Mouse (Mus musculus): Measurements from ENCODE around the gene Slc25a22. TPM values are rescaled to one million over a fixed set of nuclear protein-coding genes. Genes with fewer than 3 reads are reported as not detected.

The Slc25a22 gene
- polyA plus RNA-seq, 1 experiment from 2014 or later, result 58.2 TPM

- WGBS, result 57% methylated on average over 9 of the region's 9 CpGs
- Histone ChIP-seq H3K36me3 (ENCODE audit: poor library complexity, severe bottlenecking) (peaks cover 2% of the 10 kb centered on the region; the same call in 1 of the 2 replicates), H3K4me1 (peaks cover 14% of the 10 kb centered on the region), H3K4me2 (peak overlapping the region; percentile 92; the same call in 1 of the 2 replicates), H3K9ac (no peak overlapping the region), H3K27me3 (peaks cover 15% of the 10 kb centered on the region), H3K9me3 (replicated peaks) (no peaks in the 10 kb centered on the region), H3K4me3 (no peak overlapping the region), H3K27ac (no peak overlapping the region)
- ATAC-seq, result no peak
Measured at GRCm38 (mm10) chr7:141390326-141391259, 47.1 kb downstream of the Slc25a22 start.

GRCm38 (mm10) chr7:141388487-141389109, 49.1 kb downstream of the Slc25a22 start:
- Histone ChIP-seq H3K36me3 (ENCODE audit: poor library complexity, severe bottlenecking) (no peaks in the 10 kb centered on the region), H3K27ac (no peak overlapping the region), H3K4me2 (no peak overlapping the region), H3K9me3 (replicated peaks) (no peaks in the 10 kb centered on the region), H3K9ac (no peak overlapping the region), H3K4me3 (no peak overlapping the region), H3K4me1 (peaks cover 14% of the 10 kb centered on the region), H3K27me3 (peaks cover 22% of the 10 kb centered on the region)
- ATAC-seq, result no peak
- 65% methylated on average over 3 of the region's 3 CpGs for WGBS

DNA sequence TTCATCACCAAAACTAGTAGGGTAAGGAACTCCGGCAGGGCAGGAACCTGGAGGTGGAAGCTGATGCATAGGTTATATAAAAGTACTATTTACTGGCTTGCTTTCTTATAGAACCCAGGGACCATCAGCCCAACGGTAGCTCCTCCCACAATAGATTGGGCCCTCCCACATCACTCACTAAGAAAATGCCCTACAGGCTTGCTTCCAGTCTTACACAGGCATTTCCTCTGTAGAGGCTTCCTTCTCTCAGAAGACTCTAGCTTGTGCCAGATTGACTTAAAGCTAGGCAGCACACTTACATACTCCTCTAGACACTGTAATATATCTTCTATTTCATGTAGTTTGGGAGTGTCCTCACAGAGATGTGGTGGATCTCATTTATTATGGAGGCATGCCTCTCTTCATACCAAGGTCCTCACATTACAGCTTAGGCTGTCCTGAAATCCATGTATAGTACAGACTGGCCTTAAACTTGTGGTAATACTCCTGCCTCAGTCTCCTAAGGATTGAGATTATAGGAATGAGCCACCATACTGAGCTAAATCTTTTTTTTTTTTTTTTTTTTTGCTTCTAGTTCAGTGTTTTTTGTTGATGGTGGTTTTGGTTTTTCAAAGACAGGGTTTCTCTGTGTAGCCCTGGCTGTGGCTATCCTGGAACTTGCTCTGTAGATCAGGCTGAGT, 49.7 kb downstream of the Slc25a22 start:
- Histone ChIP-seq H3K4me1 (peaks cover 11% of the 10 kb centered on the region), H3K4me3 (no peak overlapping the region), H3K36me3 (ENCODE audit: poor library complexity, severe bottlenecking) (no peaks in the 10 kb centered on the region), H3K4me2 (no peak overlapping the region), H3K27ac (no peak overlapping the region), H3K9me3 (replicated peaks) (no peaks in the 10 kb centered on the region), H3K27me3 (peaks cover 23% of the 10 kb centered on the region), H3K9ac (no peak overlapping the region)
- WGBS, result 58% methylated on average over 2 of the region's 2 CpGs
- no peak for ATAC-seq

GRCm38 (mm10) chr7:141381068-141381835, 56.4 kb downstream of the Slc25a22 start:
- no peaks in the 10 kb centered on the region for H3K9me3 ChIP-seq (replicated peaks)
- H3K4me3 ChIP-seq, result no peak overlapping the region
- H3K27me3 ChIP-seq, result peaks cover 12% of the 10 kb centered on the region
- no peak overlapping the region for H3K4me2 ChIP-seq
- H3K4me1 ChIP-seq, result no peaks in the 10 kb centered on the region
- 80% methylated on average over 4 of the region's 4 CpGs for WGBS
- H3K27ac ChIP-seq, result no peak overlapping the region
- no peaks in the 10 kb centered on the region for H3K36me3 ChIP-seq (ENCODE audit: poor library complexity, severe bottlenecking)
- no peak overlapping the region for H3K9ac ChIP-seq
- ATAC-seq, result no peak

Other genes starting within 250 kb of the Slc25a22 start
- gene Hras, start 243.9 kb downstream of the Slc25a22 start, polyA plus RNA-seq (2015; fragmentation: Nextera tagmentation; extraction: Ambion mirVana), result 67.2 and 73.9 TPM in 2 replicates
- 12.6 and 17.3 TPM in 2 replicates for gene Lrrc56, start 243.7 kb downstream of the Slc25a22 start, polyA plus RNA-seq (2015; fragmentation: Nextera tagmentation; extraction: Ambion mirVana)
- gene Lmntd2, start 223.8 kb downstream of the Slc25a22 start, polyA plus RNA-seq (2015; fragmentation: Nextera tagmentation; extraction: Ambion mirVana), result 2.1 and 2.3 TPM in 2 replicates
- gene Rassf7, start 222.0 kb downstream of the Slc25a22 start, polyA plus RNA-seq (2015; fragmentation: Nextera tagmentation; extraction: Ambion mirVana), result 29.4 and 33.8 TPM in 2 replicates
- gene Phrf1, start 209.1 kb downstream of the Slc25a22 start, polyA plus RNA-seq (2015; fragmentation: Nextera tagmentation; extraction: Ambion mirVana), result 82.4 and 91.3 TPM in 2 replicates
- 1.0 and 1.1 TPM in 2 replicates for gene Irf7, start 171.4 kb downstream of the Slc25a22 start, polyA plus RNA-seq (2015; fragmentation: Nextera tagmentation; extraction: Ambion mirVana)
- gene Cdhr5, start 161.1 kb downstream of the Slc25a22 start, polyA plus RNA-seq (2015; fragmentation: Nextera tagmentation; extraction: Ambion mirVana), result not detected in 2 replicates
- gene Sct, start 158.8 kb downstream of the Slc25a22 start, polyA plus RNA-seq (2015; fragmentation: Nextera tagmentation; extraction: Ambion mirVana), result 0.60 and 0.62 TPM in 2 replicates
- 0.55 and 0.70 TPM in 2 replicates for gene Drd4, start 145.9 kb downstream of the Slc25a22 start, polyA plus RNA-seq (2015; fragmentation: Nextera tagmentation; extraction: Ambion mirVana)
- gene Deaf1, start 110.2 kb downstream of the Slc25a22 start, polyA plus RNA-seq (2015; fragmentation: Nextera tagmentation; extraction: Ambion mirVana), result 88.1 and 105 TPM in 2 replicates
- gene Tmem80, start 110.2 kb downstream of the Slc25a22 start, polyA plus RNA-seq (2015; fragmentation: Nextera tagmentation; extraction: Ambion mirVana), result 61.3 and 66.0 TPM in 2 replicates
- gene Eps8l2, start 99.0 kb downstream of the Slc25a22 start, polyA plus RNA-seq (2015; fragmentation: Nextera tagmentation; extraction: Ambion mirVana), result 0.43 and 0.64 TPM in 2 replicates
- 386 and 415 TPM in 2 replicates for gene Taldo1, start 45.7 kb downstream of the Slc25a22 start, polyA plus RNA-seq (2015; fragmentation: Nextera tagmentation; extraction: Ambion mirVana)
- 53.2 and 55.6 TPM in 2 replicates for gene Gatd1, start 23.8 kb downstream of the Slc25a22 start, polyA plus RNA-seq (2015; fragmentation: Nextera tagmentation; extraction: Ambion mirVana)
- 27.3 and 27.5 TPM in 2 replicates for gene Cend1, start 8.4 kb downstream of the Slc25a22 start, polyA plus RNA-seq (2015; fragmentation: Nextera tagmentation; extraction: Ambion mirVana)
- 10.9 and 13.4 TPM in 2 replicates for gene Pidd1, start 6.1 kb upstream of the Slc25a22 start, polyA plus RNA-seq (2015; fragmentation: Nextera tagmentation; extraction: Ambion mirVana)
- gene Rplp2, start 9.5 kb upstream of the Slc25a22 start, polyA plus RNA-seq (2015; fragmentation: Nextera tagmentation; extraction: Ambion mirVana), result 939 and 1,119 TPM in 2 replicates
- 19.5 and 21.0 TPM in 2 replicates for gene Pnpla2, start 17.3 kb upstream of the Slc25a22 start, polyA plus RNA-seq (2015; fragmentation: Nextera tagmentation; extraction: Ambion mirVana)
- 3.2 and 6.0 TPM in 2 replicates for gene Cracr2b, start 23.2 kb upstream of the Slc25a22 start, polyA plus RNA-seq (2015; fragmentation: Nextera tagmentation; extraction: Ambion mirVana)
- gene Cd151, start 29.5 kb upstream of the Slc25a22 start, polyA plus RNA-seq (2015; fragmentation: Nextera tagmentation; extraction: Ambion mirVana), result 12.0 and 14.3 TPM in 2 replicates
- gene Polr2l, start 37.2 kb upstream of the Slc25a22 start, polyA plus RNA-seq (2015; fragmentation: Nextera tagmentation; extraction: Ambion mirVana), result 76.5 and 89.5 TPM in 2 replicates
- 18.0 and 20.0 TPM in 2 replicates for gene Tspan4, start 37.3 kb upstream of the Slc25a22 start, polyA plus RNA-seq (2015; fragmentation: Nextera tagmentation; extraction: Ambion mirVana)
- gene Chid1, start 102.0 kb upstream of the Slc25a22 start, polyA plus RNA-seq (2015; fragmentation: Nextera tagmentation; extraction: Ambion mirVana), result 24.3 and 31.8 TPM in 2 replicates
- 83.2 and 93.1 TPM in 2 replicates for gene Ap2a2, start 124.3 kb upstream of the Slc25a22 start, polyA plus RNA-seq (2015; fragmentation: Nextera tagmentation; extraction: Ambion mirVana)
- gene Muc6, start 217.4 kb upstream of the Slc25a22 start, polyA plus RNA-seq (2015; fragmentation: Nextera tagmentation; extraction: Ambion mirVana), result 0.10 and 0.25 TPM in 2 replicates

Measured in forebrain, embryonic 13.5 days (tissue).